Mouse (Mus musculus) activated CD4-positive, CD25-positive, alpha-beta regulatory T cell, adult 4 months (primary cell): Measurements from ENCODE around the gene Abraxas2. TPM values are rescaled to one million over a fixed set of nuclear protein-coding genes. Genes with fewer than 3 reads are reported as not detected.

Experiments
- ATAC-seq: one replicate; pipeline ENCODE4 v1.8.0; 2017
- polyA plus RNA-seq, 2 experiments: library from polyadenylated mRNA; unstranded; fragments of 100-300 nt; shearing (Covaris generic); gene quantifications; one replicate each; pipeline ENCODE4 v1.2.1; 2017

The Abraxas2 gene
- polyA plus RNA-seq, 2 experiments from 2014 or later: 29.6 to 36.5 TPM

GRCm38 (mm10) chr7:132900826-132901531, 42.0 kb downstream of the Abraxas2 start:
- ATAC-seq: no peak

- no peak for ATAC-seq
Measured at GRCm38 (mm10) chr7:132903796-132904195, 44.8 kb downstream of the Abraxas2 start.

- ATAC-seq: no peak
Measured at GRCm38 (mm10) chr7:132921971-132922370, 62.9 kb downstream of the Abraxas2 start.

- ATAC-seq: no peak
Measured at GRCm38 (mm10) chr7:132925227-132925626, 66.2 kb downstream of the Abraxas2 start.

GRCm38 (mm10) chr7:132927201-132927600, 68.2 kb downstream of the Abraxas2 start:
- ATAC-seq: no peak

GRCm38 (mm10) chr7:132930055-132930454, 71.0 kb downstream of the Abraxas2 start:
- no peak for ATAC-seq

- ATAC-seq: peak; percentile 94
Measured at GRCm38 (mm10) chr7:132930850-132931559, 72.0 kb downstream of the Abraxas2 start, which contains the start of gene Zranb1. TSS of gene Zranb1 (plus strand) at chr7:132931142.

- peak; percentile 5 for ATAC-seq
Measured at GRCm38 (mm10) chr7:132931560-132932351, 72.7 kb downstream of the Abraxas2 start.

GRCm38 (mm10) chr7:132933331-132933730, 74.3 kb downstream of the Abraxas2 start:
- no peak for ATAC-seq

Other genes starting within 250 kb of the Abraxas2 start
- gene Lhpp, start 248.6 kb upstream of the Abraxas2 start, polyA plus RNA-seq: 1 to 10 TPM; 4.2 to 4.6 TPM
- 10 to 100 TPM; 78.0 to 82.5 TPM for gene Fam53b, start 45.3 kb upstream of the Abraxas2 start, polyA plus RNA-seq
- gene Eef1akmt2, start 6.6 kb upstream of the Abraxas2 start, polyA plus RNA-seq: 10 to 100 TPM; 59.5 to 60.2 TPM
- gene Zranb1, start 71.9 kb downstream of the Abraxas2 start, polyA plus RNA-seq: 10 to 100 TPM in 1 of 2 experiments, 1 to 10 TPM in 1; 8.7 to 10.8 TPM